Mouse (Mus musculus): Measurements from ENCODE around the gene Chid1.

Chid1 gene

GRCm38 (mm10) chr7:141558946-141559345, 19.3 kb upstream of the Chid1 start:
- DNase-seq (ENCODE audit: low spot score in 2 of 2): peak; percentile 60 to 71

- DNase-seq (ENCODE audit: low spot score in 2 of 2): peak; percentile 63 to 75
Measured at GRCm38 (mm10) chr7:141558329-141558776, 18.7 kb upstream of the Chid1 start.

GRCm38 (mm10) chr7:141550464-141550863, 10.8 kb upstream of the Chid1 start:
- no peak for DNase-seq (ENCODE audit: low spot score in 2 of 2)

- no peak for DNase-seq (ENCODE audit: low spot score in 2 of 2)
Measured at GRCm38 (mm10) chr7:141549432-141550061, 9.9 kb upstream of the Chid1 start.

GRCm38 (mm10) chr7:141544654-141545053, 5.0 kb upstream of the Chid1 start:
- DNase-seq (ENCODE audit: low spot score in 2 of 2): no peak

GRCm38 (mm10) chr7:141542588-141542987, 2.9 kb upstream of the Chid1 start:
- DNase-seq (ENCODE audit: low spot score in 2 of 2): no peak

- DNase-seq (ENCODE audit: low spot score in 2 of 2): no peak
Measured at GRCm38 (mm10) chr7:141541681-141542080, 2.0 kb upstream of the Chid1 start.

- DNase-seq (ENCODE audit: low spot score in 2 of 2): peak; percentile 51 to 76
Measured at GRCm38 (mm10) chr7:141540312-141541081, 840 bp upstream of the Chid1 start.

GRCm38 (mm10) chr7:141538852-141539555, 653 bp downstream of the Chid1 start:
- DNase-seq (ENCODE audit: low spot score in 2 of 2): no peak

- DNase-seq (ENCODE audit: low spot score in 2 of 2): no peak
Measured at GRCm38 (mm10) chr7:141535570-141535969, 4.1 kb downstream of the Chid1 start.

GRCm38 (mm10) chr7:141525580-141525925, 14.1 kb downstream of the Chid1 start:
- DNase-seq (ENCODE audit: low spot score in 2 of 2): no peak

GRCm38 (mm10) chr7:141524760-141525579, 14.7 kb downstream of the Chid1 start:
- peak; percentile 79 to 84 for DNase-seq (ENCODE audit: low spot score in 2 of 2)

GRCm38 (mm10) chr7:141524271-141524670, 15.4 kb downstream of the Chid1 start:
- no peak for DNase-seq (ENCODE audit: low spot score in 2 of 2)

GRCm38 (mm10) chr7:141523007-141523406, 16.6 kb downstream of the Chid1 start:
- DNase-seq (ENCODE audit: low spot score in 2 of 2): no peak

GRCm38 (mm10) chr7:141519795-141520194, 19.9 kb downstream of the Chid1 start:
- no peak for DNase-seq (ENCODE audit: low spot score in 2 of 2)

- no peak for DNase-seq (ENCODE audit: low spot score in 2 of 2)
Measured at GRCm38 (mm10) chr7:141518926-141519325, 20.7 kb downstream of the Chid1 start.

- DNase-seq (ENCODE audit: low spot score in 2 of 2): peak in 1 of 2 experiments; percentile 59
Measured at GRCm38 (mm10) chr7:141518296-141518695, 21.4 kb downstream of the Chid1 start.

- DNase-seq (ENCODE audit: low spot score in 2 of 2): no peak
Measured at GRCm38 (mm10) chr7:141517638-141518037, 22.0 kb downstream of the Chid1 start.

- no peak for DNase-seq (ENCODE audit: low spot score in 2 of 2)
Measured at GRCm38 (mm10) chr7:141510681-141511191, 28.9 kb downstream of the Chid1 start.

GRCm38 (mm10) chr7:141510196-141510595, 29.5 kb downstream of the Chid1 start:
- DNase-seq (ENCODE audit: low spot score in 2 of 2): no peak

GRCm38 (mm10) chr7:141508160-141508559, 31.5 kb downstream of the Chid1 start:
- DNase-seq (ENCODE audit: low spot score in 2 of 2): no peak

- no peak for DNase-seq (ENCODE audit: low spot score in 2 of 2)
Measured at GRCm38 (mm10) chr7:141506278-141506677, 33.4 kb downstream of the Chid1 start.
